Mouse (Mus musculus) gastrocnemius, adult 8-10 months (tissue): Measurements from ENCODE around the gene Ankar. TPM values are rescaled to one million over a fixed set of nuclear protein-coding genes. Genes with fewer than 3 reads are reported as not detected.

Source experiments
- DNase-seq, 2 experiments: peaks; one replicate each; pipeline ENCODE4 v3.0.0; 2022; ENCODE audit warnings: low spot score in 2 of 2
- total RNA-seq, 4 experiments: library from RNA; stranded (reverse); gene quantifications; 2 replicates each; pipeline ENCODE4 v1.2.4; 2022

Gene Ankar
- total RNA-seq, 4 experiments from 2014 or later = not detected

DNA sequence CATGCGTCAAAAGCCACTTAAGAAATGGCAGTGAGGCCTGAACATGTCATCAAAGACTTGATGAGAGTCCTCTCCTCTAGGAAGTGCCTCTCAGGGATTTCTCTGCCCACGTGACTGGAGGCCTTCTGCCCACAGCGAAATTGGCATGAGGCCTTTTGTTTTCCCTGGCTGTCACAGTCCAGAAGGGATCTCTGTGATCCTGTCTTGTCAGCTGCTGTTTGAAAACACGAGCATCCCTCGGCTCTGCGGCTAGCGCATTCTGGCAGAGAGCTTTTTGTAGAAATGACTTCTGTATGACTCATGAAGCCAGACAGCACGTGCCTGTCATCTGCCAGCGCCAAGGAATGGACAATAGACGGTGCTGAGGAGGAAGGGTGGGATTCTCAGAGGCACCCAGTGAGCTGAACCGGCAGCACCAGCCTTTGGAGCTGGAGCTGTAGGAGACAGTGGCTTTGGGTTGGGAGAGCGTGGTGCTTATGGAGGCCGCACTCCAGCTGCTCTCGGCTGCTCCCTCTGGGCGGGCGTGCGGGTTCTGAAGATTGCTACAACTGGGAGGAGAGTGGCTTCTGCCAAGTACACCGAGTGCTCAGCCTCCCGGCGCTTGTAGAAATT, 106.9 kb downstream of the Ankar start:
- peak; percentile 19 to 39 for DNase-seq

Other genes starting within 250 kb of the Ankar start
- gene March4, start 163.6 kb downstream of the Ankar start, total RNA-seq = under 1 TPM; 0.20 to 0.36 (median 0.26) TPM
- 10 to 100 TPM; 20.0 to 24.0 (median 21.7) TPM for gene Smarcal1, start 117.3 kb downstream of the Ankar start, total RNA-seq
- 100 to 1,000 TPM; 624 to 741 (median 668) TPM for gene Rpl37a, start 10.7 kb upstream of the Ankar start, total RNA-seq
- under 1 TPM in 3 of 4 experiments, not detected in 1; 0.21 to 0.53 (median 0.29) TPM for gene Igfbp2, start 123.9 kb upstream of the Ankar start, total RNA-seq
- gene Igfbp5, start 174.3 kb upstream of the Ankar start, total RNA-seq = 100 to 1,000 TPM; 100 to 289 (median 178) TPM